13 mouse cellular contexts compared by ENCODE assay signal in the genomic region with DNA sequence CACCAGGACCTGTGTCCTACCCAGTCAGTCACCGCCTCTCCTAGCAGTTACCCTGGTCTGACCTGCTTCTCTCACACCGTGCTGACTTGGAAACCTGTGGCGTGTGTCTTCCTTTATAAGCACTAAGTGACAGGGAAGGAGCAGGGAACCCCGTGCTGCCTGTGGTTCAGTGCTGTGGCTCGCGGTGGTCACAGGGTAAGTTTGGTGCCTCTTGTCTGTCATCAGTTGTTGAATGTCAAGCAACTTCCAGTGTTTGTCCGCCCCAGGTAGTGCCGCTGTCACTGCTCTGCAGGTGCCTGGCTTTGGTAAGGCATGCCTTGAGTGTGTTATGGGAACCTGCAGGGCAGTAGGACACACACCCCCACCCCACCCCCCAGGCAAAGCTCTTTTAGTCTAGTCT. TPM values are rescaled to one million over a fixed set of nuclear protein-coding genes. Genes with fewer than 3 reads are reported as not detected.
DNase-seq lines count a peak whose midpoint lies in the region; ATAC-seq and TF ChIP-seq lines count a peak whose summit lies in the region.
"Had no signal": no experiment of that assay in that cellular context is flagged by ENCODE, and none has a peak within 500 bp of the region (broad histone marks: within the 10 kb centered on the region; RNA-seq: fewer than 3 reads in every experiment).

No protein-coding gene starts in this region.

- no peak overlapping the region for H3K4me2 ChIP-seq in forebrain, embryonic 14.5 days (ENCODE audit: low read length)
- peak overlapping the region; percentile 46 for H3K4me2 ChIP-seq in lung, embryonic 14.5 days
- H3K4me2 ChIP-seq: hindbrain, embryonic 15.5 days; limb, embryonic 13.5 days had no signal

- no peaks in the 10 kb centered on the region for H3K27me3 ChIP-seq in forebrain, embryonic 10.5 days (ENCODE audit: poor library complexity, severe bottlenecking)
- no peaks in the 10 kb centered on the region for H3K27me3 ChIP-seq in forebrain, embryonic 14.5 days (replicated peaks; ENCODE audit: control insufficient read depth, insufficient read depth, low read length)
- no peaks in the 10 kb centered on the region for H3K27me3 ChIP-seq in lung, embryonic 14.5 days (ENCODE audit: insufficient read depth, low read length)
- H3K27me3 ChIP-seq: hindbrain, embryonic 15.5 days; limb, embryonic 13.5 days had no signal

- H3K27ac ChIP-seq in forebrain, embryonic 10.5 days, result peak overlapping the region; percentile 57; the same call in 1 of the 2 replicates
- no peak overlapping the region for H3K27ac ChIP-seq in forebrain, embryonic 14.5 days (ENCODE audit: low read depth, low read length)
- peak overlapping the region; percentile 65 for H3K27ac ChIP-seq in lung, embryonic 14.5 days (ENCODE audit: low read depth)
- H3K27ac ChIP-seq in cortical plate, adult 2 months (ENCODE audit: insufficient read depth, low read length), result peak overlapping the region; percentile 70; the same call in 1 of the 2 replicates
- H3K27ac ChIP-seq: hindbrain, embryonic 15.5 days; limb, embryonic 13.5 days had no signal

- H3K36me3 ChIP-seq in forebrain, embryonic 10.5 days (replicated peaks), result peaks cover 13% of the 10 kb centered on the region
- no peaks in the 10 kb centered on the region for H3K36me3 ChIP-seq in forebrain, embryonic 14.5 days (ENCODE audit: control insufficient read depth, insufficient read depth, low read length)
- no peaks in the 10 kb centered on the region for H3K36me3 ChIP-seq in lung, embryonic 14.5 days (ENCODE audit: insufficient read depth)
- H3K36me3 ChIP-seq: hindbrain, embryonic 15.5 days; limb, embryonic 13.5 days had no signal

- H3K4me3 ChIP-seq in forebrain, embryonic 10.5 days, result no peak overlapping the region; the same call in 1 of the 2 replicates
- H3K4me3 ChIP-seq in forebrain, embryonic 14.5 days (ENCODE audit: low read depth, low read length), result no peak overlapping the region
- H3K4me3 ChIP-seq in lung, embryonic 14.5 days (ENCODE audit: low read depth, low read length), result peak overlapping the region; percentile 5; the same call in 1 of the 2 replicates
- H3K4me3 ChIP-seq in cortical plate, adult 2 months (ENCODE audit: insufficient read depth, low read length), result peak overlapping the region; percentile 96
- H3K4me3 ChIP-seq: hindbrain, embryonic 15.5 days; limb, embryonic 13.5 days had no signal

- WGBS in forebrain, embryonic 10.5 days, result 90% methylated on average over 8 of the region's 8 CpGs
- 90% methylated on average over 8 of the region's 8 CpGs for WGBS in forebrain, embryonic 14.5 days
- WGBS in lung, embryonic 14.5 days, result 44% methylated on average over 8 of the region's 8 CpGs

- no peak for TF ChIP-seq CTCF in lung, embryonic 14.5 days (IDR thresholded peaks at IDR 0.05; ENCODE audit: low read depth)
- TF ChIP-seq CTCF in cortical plate, adult 2 months (IDR thresholded peaks at IDR 0.05; ENCODE audit: extremely low read depth, insufficient read depth, low read length), result no peak

- no peak for TF ChIP-seq POLR2A in cortical plate, adult 2 months (IDR thresholded peaks at IDR 0.05; ENCODE audit: extremely low read depth, insufficient read depth, low read length)

- no peak overlapping the region for H3K9ac ChIP-seq in forebrain, embryonic 14.5 days (ENCODE audit: low read length)
- H3K9ac ChIP-seq in lung, embryonic 14.5 days, result peak overlapping the region; percentile 16; the same call in 1 of the 2 replicates
- H3K9ac ChIP-seq: hindbrain, embryonic 15.5 days; limb, embryonic 13.5 days had no signal

- no peak for ATAC-seq in forebrain, embryonic 14.5 days
- ATAC-seq in lung, embryonic 14.5 days (ENCODE audit: insufficient read depth), result no peak
- ATAC-seq: forebrain, embryonic 16.5 days had no signal

- no peak for DNase-seq in forebrain, embryonic 10.5 days (ENCODE audit: extremely low spot score, low spot score)
- no peak for DNase-seq in forebrain, embryonic 14.5 days (ENCODE audit: low spot score)
- no peak for DNase-seq in lung, embryonic 14.5 days
- DNase-seq in lung, postnatal 4 days, result no peak
- peak; percentile 30 for DNase-seq in lung, postnatal 36 days
- no peak for DNase-seq in natural killer cell, adult 2 months (ENCODE audit: low spot score in 2 of 2)
- no peak for DNase-seq in kidney, postnatal 36 days
- DNase-seq: embryo, embryonic 11 days; kidney, postnatal 25 days had no signal

- peaks cover 57% of the 10 kb centered on the region for H3K4me1 ChIP-seq in forebrain, embryonic 10.5 days
- peaks cover 12% of the 10 kb centered on the region; the same call in 1 of the 2 replicates for H3K4me1 ChIP-seq in forebrain, embryonic 14.5 days (ENCODE audit: control insufficient read depth, insufficient read depth, low read length)
- H3K4me1 ChIP-seq in lung, embryonic 14.5 days (ENCODE audit: insufficient read depth), result peaks cover 24% of the 10 kb centered on the region
- peaks cover 7% of the 10 kb centered on the region for H3K4me1 ChIP-seq in cortical plate, adult 2 months (ENCODE audit: control insufficient read depth, insufficient read depth, low read length)

- no peaks in the 10 kb centered on the region for H3K9me3 ChIP-seq in forebrain, embryonic 10.5 days
- H3K9me3 ChIP-seq in forebrain, embryonic 14.5 days (replicated peaks; ENCODE audit: control insufficient read depth, low read length), result no peaks in the 10 kb centered on the region
- H3K9me3 ChIP-seq in lung, embryonic 14.5 days (ENCODE audit: low read depth, low read length), result no peaks in the 10 kb centered on the region
- H3K9me3 ChIP-seq: hindbrain, embryonic 15.5 days; limb, embryonic 13.5 days had no signal

RNA-seq across cellular contexts. Expression of gene St3gal5, which starts 3.5 kb away (rescaled TPM):
- 36.9 and 38.9 TPM in 2 replicates for polyA plus RNA-seq in forebrain, embryonic 10.5 days (2016; fragmentation: Nextera tagmentation; extraction: Ambion mirVana)
- polyA plus RNA-seq in forebrain, embryonic 14.5 days (2014; fragmentation: Nextera tagmentation; extraction: Ambion mirVana), result 25.5 and 33.1 TPM in 2 replicates
- polyA plus RNA-seq in lung, embryonic 14.5 days (2014; fragmentation: Nextera tagmentation; extraction: Ambion mirVana), result 33.8 and 36.5 TPM in 2 replicates
- polyA plus RNA-seq in cortical plate, adult 2 months (2012; rRNA removed), result 126 and 133 TPM in 2 replicates

Comparison
In these comparisons a context has a peak if more than half of its experiments do, and no peak if none do; other contexts are left out.
1. H3K4me3 ChIP-seq: peak in lung, embryonic 14.5 days (single experiment) and cortical plate, adult 2 months (single experiment); none in forebrain, embryonic 10.5 days (single experiment) and forebrain, embryonic 14.5 days (single experiment).